Mouse (Mus musculus): ENCODE measurements around the gene Atg4d. TPM values are rescaled to one million over a fixed set of nuclear protein-coding genes. Genes with fewer than 3 reads are reported as not detected.

Atg4d gene
- 18.9 TPM for polyA plus RNA-seq (2014; fragmentation: Illumina TruSeq; extraction: RNeasy Lipid Tissue Mini Kit (QIAGEN cat#74804); ENCODE audit: low read depth, low replicate concordance)

GRCm38 (mm10) chr9:21265000-21265561 is at the start of gene Atg4d:
Gene Atg4d (plus strand): TSS chr9:21265293.

GRCm38 (mm10) chr9:21238733-21239464 is 26.2 kb upstream of the Atg4d start, which contains the start of gene Keap1:
Gene Keap1 (minus strand): TSS chr9:21239361.

GRCm38 (mm10) chr9:21248326-21248725 is 16.8 kb upstream of the Atg4d start, which contains the start of gene S1pr5:
Gene S1pr5 (minus strand): TSS chr9:21248443.

GRCm38 (mm10) chr9:21287571-21288402 is 22.7 kb downstream of the Atg4d start, which contains the start of gene Kri1:
Gene Kri1 (minus strand): TSS chr9:21287969.

GRCm38 (mm10) chr9:21291022-21291787 is 26.1 kb downstream of the Atg4d start, which contains the start of gene Cdkn2d:
Gene Cdkn2d (minus strand): TSS chr9:21291407.

GRCm38 (mm10) chr9:21312134-21312533 is 47.0 kb downstream of the Atg4d start, which contains the start of gene Ap1m2:
Gene Ap1m2 (minus strand): TSS chr9:21312337.

GRCm38 (mm10) chr9:21320619-21321512 is 55.8 kb downstream of the Atg4d start, which contains the start of gene Slc44a2:
Gene Slc44a2 (plus strand): TSS chr9:21320698.

Other genes starting within 250 kb of the Atg4d start
- gene Icam1, start 249.3 kb upstream of the Atg4d start, polyA plus RNA-seq (2014; fragmentation: Illumina TruSeq; extraction: RNeasy Lipid Tissue Mini Kit (QIAGEN cat#74804); ENCODE audit: low read depth, low replicate concordance), result 14.0 TPM
- gene Icam4, start 235.9 kb upstream of the Atg4d start, polyA plus RNA-seq (2014; fragmentation: Illumina TruSeq; extraction: RNeasy Lipid Tissue Mini Kit (QIAGEN cat#74804); ENCODE audit: low read depth, low replicate concordance), result 0.32 TPM
- gene Icam5, start 233.2 kb upstream of the Atg4d start, polyA plus RNA-seq (2014; fragmentation: Illumina TruSeq; extraction: RNeasy Lipid Tissue Mini Kit (QIAGEN cat#74804); ENCODE audit: low read depth, low replicate concordance), result not detected
- gene Zglp1, start 198.2 kb upstream of the Atg4d start, polyA plus RNA-seq (2014; fragmentation: Illumina TruSeq; extraction: RNeasy Lipid Tissue Mini Kit (QIAGEN cat#74804); ENCODE audit: low read depth, low replicate concordance), result not detected
- gene Gm49373, start 192.2 kb upstream of the Atg4d start, polyA plus RNA-seq (2014; fragmentation: Illumina TruSeq; extraction: RNeasy Lipid Tissue Mini Kit (QIAGEN cat#74804); ENCODE audit: low read depth, low replicate concordance), result not detected
- gene Fdx1l, start 191.7 kb upstream of the Atg4d start, polyA plus RNA-seq (2014; fragmentation: Illumina TruSeq; extraction: RNeasy Lipid Tissue Mini Kit (QIAGEN cat#74804); ENCODE audit: low read depth, low replicate concordance), result 38.2 TPM
- 1.4 TPM for gene Gm38431, start 173.3 kb upstream of the Atg4d start, polyA plus RNA-seq (2014; fragmentation: Illumina TruSeq; extraction: RNeasy Lipid Tissue Mini Kit (QIAGEN cat#74804); ENCODE audit: low read depth, low replicate concordance)
- 32.1 TPM for gene Raver1, start 173.3 kb upstream of the Atg4d start, polyA plus RNA-seq (2014; fragmentation: Illumina TruSeq; extraction: RNeasy Lipid Tissue Mini Kit (QIAGEN cat#74804); ENCODE audit: low read depth, low replicate concordance)
- 17.2 TPM for gene Tyk2, start 134.1 kb upstream of the Atg4d start, polyA plus RNA-seq (2014; fragmentation: Illumina TruSeq; extraction: RNeasy Lipid Tissue Mini Kit (QIAGEN cat#74804); ENCODE audit: low read depth, low replicate concordance)
- 120 TPM for gene Cdc37, start 115.3 kb upstream of the Atg4d start, polyA plus RNA-seq (2014; fragmentation: Illumina TruSeq; extraction: RNeasy Lipid Tissue Mini Kit (QIAGEN cat#74804); ENCODE audit: low read depth, low replicate concordance)
- gene Pde4a, start 99.6 kb upstream of the Atg4d start, polyA plus RNA-seq (2014; fragmentation: Illumina TruSeq; extraction: RNeasy Lipid Tissue Mini Kit (QIAGEN cat#74804); ENCODE audit: low read depth, low replicate concordance), result 16.0 TPM
- 33.5 TPM for gene Keap1, start 25.9 kb upstream of the Atg4d start, polyA plus RNA-seq (2014; fragmentation: Illumina TruSeq; extraction: RNeasy Lipid Tissue Mini Kit (QIAGEN cat#74804); ENCODE audit: low read depth, low replicate concordance)
- gene S1pr5, start 16.9 kb upstream of the Atg4d start, polyA plus RNA-seq (2014; fragmentation: Illumina TruSeq; extraction: RNeasy Lipid Tissue Mini Kit (QIAGEN cat#74804); ENCODE audit: low read depth, low replicate concordance), result not detected
- 30.1 TPM for gene Kri1, start 22.7 kb downstream of the Atg4d start, polyA plus RNA-seq (2014; fragmentation: Illumina TruSeq; extraction: RNeasy Lipid Tissue Mini Kit (QIAGEN cat#74804); ENCODE audit: low read depth, low replicate concordance)
- gene Cdkn2d, start 26.1 kb downstream of the Atg4d start, polyA plus RNA-seq (2014; fragmentation: Illumina TruSeq; extraction: RNeasy Lipid Tissue Mini Kit (QIAGEN cat#74804); ENCODE audit: low read depth, low replicate concordance), result 13.7 TPM
- 73.5 TPM for gene Ap1m2, start 47.0 kb downstream of the Atg4d start, polyA plus RNA-seq (2014; fragmentation: Illumina TruSeq; extraction: RNeasy Lipid Tissue Mini Kit (QIAGEN cat#74804); ENCODE audit: low read depth, low replicate concordance)
- 39.7 TPM for gene Slc44a2, start 55.4 kb downstream of the Atg4d start, polyA plus RNA-seq (2014; fragmentation: Illumina TruSeq; extraction: RNeasy Lipid Tissue Mini Kit (QIAGEN cat#74804); ENCODE audit: low read depth, low replicate concordance)
- gene Ilf3, start 102.6 kb downstream of the Atg4d start, polyA plus RNA-seq (2014; fragmentation: Illumina TruSeq; extraction: RNeasy Lipid Tissue Mini Kit (QIAGEN cat#74804); ENCODE audit: low read depth, low replicate concordance), result 44.6 TPM
- gene Qtrt1, start 146.5 kb downstream of the Atg4d start, polyA plus RNA-seq (2014; fragmentation: Illumina TruSeq; extraction: RNeasy Lipid Tissue Mini Kit (QIAGEN cat#74804); ENCODE audit: low read depth, low replicate concordance), result 10.2 TPM
- gene Dnm2, start 159.6 kb downstream of the Atg4d start, polyA plus RNA-seq (2014; fragmentation: Illumina TruSeq; extraction: RNeasy Lipid Tissue Mini Kit (QIAGEN cat#74804); ENCODE audit: low read depth, low replicate concordance), result 77.4 TPM
- gene Tmed1, start 245.0 kb downstream of the Atg4d start, polyA plus RNA-seq (2014; fragmentation: Illumina TruSeq; extraction: RNeasy Lipid Tissue Mini Kit (QIAGEN cat#74804); ENCODE audit: low read depth, low replicate concordance), result 25.3 TPM